Mouse (Mus musculus) left cerebral cortex, adult 18-20 months (tissue): ENCODE data around the gene Thsd7b. TPM values are rescaled to one million over a fixed set of nuclear protein-coding genes. Genes with fewer than 3 reads are reported as not detected.
"Not testable (repeated sequence)": the region's sequence is repeated elsewhere in the genome, so short reads cannot be mapped to it uniquely, and the experiment has no call there.

Experiments
- DNase-seq, 2 experiments: peaks; one replicate each; pipeline ENCODE4 v3.0.0; 2021 to 2022; ENCODE audit warnings: low spot score in 2 of 2, mixed read lengths in 1 of 2
- total RNA-seq, 2 experiments: library from RNA; stranded (reverse); gene quantifications; 2 replicates each; pipeline ENCODE4 v1.2.3; 2021

Gene Thsd7b
- total RNA-seq, 2 experiments from 2014 or later: 3.8 to 7.5 TPM

DNA sequence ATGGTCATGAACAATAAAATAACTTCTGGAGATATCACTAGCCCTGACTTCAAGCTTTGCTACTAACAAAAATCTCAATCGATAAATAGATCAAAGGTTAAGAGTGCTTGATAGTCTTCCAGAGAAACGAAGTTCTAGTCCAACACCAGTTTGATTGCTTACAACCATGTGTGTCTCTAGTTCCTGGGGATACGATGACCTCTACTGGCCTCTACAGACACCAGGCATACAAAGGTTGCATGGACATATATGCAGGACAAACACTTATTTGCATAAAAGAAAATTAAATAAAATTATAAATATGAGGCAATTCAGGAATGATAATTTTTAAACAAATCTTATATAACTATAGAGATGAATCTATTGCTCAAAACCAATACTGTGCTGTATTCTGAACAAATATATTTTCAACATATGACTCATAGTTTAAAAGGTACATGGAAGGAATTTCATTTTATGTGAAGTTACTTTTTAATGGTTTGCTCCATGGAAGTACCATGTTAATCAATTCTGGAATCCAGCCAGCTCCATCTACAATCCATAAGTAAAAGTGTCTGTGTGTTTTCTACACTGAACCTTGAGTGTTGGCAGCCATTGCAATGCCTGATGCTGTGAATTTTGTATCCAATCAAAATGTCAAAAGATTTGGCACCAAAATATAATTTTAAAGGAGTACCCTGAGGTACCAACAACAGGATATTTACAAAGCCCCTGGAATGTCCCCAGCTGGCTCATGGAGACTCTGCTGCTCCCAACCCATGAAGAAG is 793.3 kb downstream of the Thsd7b start:
- DNase-seq: no peak

DNA sequence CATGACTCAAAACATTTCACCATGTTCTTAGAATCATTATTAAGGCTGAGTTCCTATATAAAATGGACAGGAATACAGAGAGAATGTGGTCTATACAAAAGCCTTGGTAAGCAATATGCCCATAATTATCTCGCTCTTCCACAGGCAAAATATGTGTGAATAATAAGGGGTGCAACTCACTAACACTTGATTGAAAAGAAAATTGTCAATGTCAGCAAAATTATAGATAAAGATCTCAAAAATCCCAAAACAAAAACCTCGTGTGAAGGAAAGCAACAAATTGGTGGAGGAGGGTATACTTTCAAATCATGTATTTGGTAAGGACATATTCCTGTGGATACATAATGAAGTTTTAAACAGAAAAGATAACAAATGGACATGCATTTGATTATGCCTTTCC is 810.7 kb downstream of the Thsd7b start:
- DNase-seq: no peak

GRCm38 (mm10) chr1:130085207-130085606 is 812.1 kb downstream of the Thsd7b start:
- no peak for DNase-seq

GRCm38 (mm10) chr1:130085910-130086309 is 812.8 kb downstream of the Thsd7b start:
- no peak for DNase-seq

GRCm38 (mm10) chr1:130099227-130099626 is 826.1 kb downstream of the Thsd7b start:
- DNase-seq: no peak

- no peak for DNase-seq
Observed at GRCm38 (mm10) chr1:130112580-130113314, 839.6 kb downstream of the Thsd7b start.

GRCm38 (mm10) chr1:130113549-130113948 is 840.4 kb downstream of the Thsd7b start:
- no peak for DNase-seq

GRCm38 (mm10) chr1:130130901-130131300 is 857.8 kb downstream of the Thsd7b start:
- DNase-seq: no peak

DNA sequence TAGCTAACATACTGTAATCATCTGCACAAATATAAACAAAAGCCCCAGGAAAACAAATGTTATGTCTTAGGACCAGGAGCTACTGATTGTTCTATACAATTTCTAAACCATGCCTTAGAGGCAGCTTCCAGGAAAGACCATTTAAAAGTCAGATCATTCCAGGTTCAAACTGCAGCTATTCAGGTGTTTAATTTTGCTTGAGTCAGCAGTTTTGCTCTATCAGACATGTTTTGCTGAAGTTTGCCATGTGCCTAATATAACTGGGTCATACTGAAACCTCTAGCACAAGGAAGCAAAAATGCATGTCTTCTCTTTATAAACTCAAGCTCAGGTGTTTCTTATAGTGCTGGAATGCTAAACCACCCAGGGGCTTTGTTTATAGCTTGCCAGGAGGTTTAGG is 893.1 kb downstream of the Thsd7b start:
- DNase-seq: no peak

- DNase-seq: no peak
Observed at GRCm38 (mm10) chr1:130167260-130167659, 894.2 kb downstream of the Thsd7b start.

DNA sequence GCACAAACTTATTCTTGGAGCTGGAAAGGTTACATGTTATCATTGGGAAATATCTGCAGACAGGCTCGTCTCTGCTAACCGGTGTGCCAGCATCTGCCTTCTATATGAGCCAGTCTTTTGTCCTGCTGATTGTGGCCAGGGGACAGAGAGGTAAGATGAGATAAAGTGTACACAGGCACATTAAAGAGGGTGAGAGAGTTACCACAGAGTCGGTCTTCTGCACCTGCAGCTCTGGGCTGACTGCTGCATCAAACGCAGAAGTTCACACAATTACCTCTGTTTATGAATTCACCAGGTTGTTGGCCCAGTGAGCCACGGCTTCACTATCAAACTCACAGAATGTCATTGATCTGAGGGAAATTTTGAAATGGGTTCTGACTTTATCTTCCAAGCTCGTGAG is 896.8 kb downstream of the Thsd7b start:
- DNase-seq: no peak

DNA sequence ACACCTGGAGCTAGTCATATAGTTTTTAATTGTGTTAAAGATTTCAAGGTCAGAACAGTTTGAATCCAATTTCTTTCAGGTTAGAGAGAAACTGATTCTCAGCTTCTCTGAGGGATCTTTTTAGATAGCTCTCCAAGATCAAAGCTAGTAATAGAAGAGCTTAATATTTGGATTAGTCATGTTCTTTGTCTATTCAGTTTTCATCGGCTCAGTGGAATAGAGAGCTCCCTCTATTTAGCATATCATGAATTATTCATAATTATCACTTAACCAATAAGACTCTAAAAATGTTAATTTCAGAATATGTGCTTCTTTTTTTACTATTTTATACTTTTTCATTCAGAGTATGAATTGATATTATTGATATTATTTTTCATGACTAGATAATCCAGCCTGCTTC is 897.2 kb downstream of the Thsd7b start:
- no peak for DNase-seq

DNA sequence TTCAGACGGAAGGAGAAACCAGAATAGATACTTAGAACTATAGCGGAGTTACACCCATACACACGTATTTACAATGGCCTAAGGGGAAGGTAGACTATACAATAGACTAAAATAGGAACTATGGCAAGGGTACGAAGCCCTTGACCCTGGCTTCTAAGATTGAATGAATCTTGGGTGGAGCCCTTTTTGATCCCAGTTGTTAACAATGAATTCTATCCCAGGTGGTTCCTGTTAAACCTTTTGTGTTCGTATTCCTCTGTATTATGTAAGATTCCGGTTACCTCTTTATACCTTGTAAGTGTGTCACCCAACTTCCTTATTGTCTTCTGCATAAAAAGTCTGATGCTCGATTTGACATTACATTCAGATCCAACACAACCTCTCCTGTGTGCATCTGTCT is 913.7 kb downstream of the Thsd7b start:
- not testable (repeated sequence) for DNase-seq

DNA sequence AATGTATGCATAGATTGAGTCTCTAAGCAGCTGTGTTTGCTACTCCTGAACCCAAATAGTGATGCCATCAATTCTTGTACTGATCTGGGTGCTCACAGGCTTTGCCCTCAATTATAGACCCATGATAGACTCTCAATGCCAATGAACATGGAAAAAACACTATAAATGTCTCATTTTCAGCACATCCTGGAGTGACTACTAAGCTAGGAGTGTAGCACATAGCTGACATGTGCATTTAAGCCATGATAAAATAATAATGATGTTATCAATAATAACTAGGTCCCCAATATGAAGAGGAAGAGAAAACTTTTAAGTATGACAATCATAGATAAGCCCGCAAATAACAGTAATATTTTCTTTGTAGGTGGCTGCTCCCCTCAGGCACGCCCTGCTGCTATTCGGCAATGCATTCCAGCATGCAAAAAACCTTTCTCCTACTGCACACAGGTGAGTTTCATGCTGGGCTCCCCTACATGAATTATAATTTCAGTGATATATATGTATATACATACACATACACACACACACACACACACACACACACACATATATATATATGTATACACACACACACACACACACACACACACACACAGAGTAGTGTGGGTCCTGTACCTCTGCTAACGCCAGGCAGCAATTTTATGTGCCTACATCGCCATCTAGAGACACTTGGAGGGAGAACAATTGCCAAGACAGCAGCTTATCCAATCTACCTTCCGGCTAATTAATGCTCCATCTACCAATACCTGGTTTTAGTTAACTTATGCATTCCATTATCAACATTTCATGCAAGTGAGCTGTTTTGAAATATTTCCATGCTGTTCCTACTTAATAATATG is 919.3 kb downstream of the Thsd7b start:
- DNase-seq: peak; percentile 40 to 48

- DNase-seq: no peak
Observed at GRCm38 (mm10) chr1:130217404-130217803, 944.3 kb downstream of the Thsd7b start.

DNA sequence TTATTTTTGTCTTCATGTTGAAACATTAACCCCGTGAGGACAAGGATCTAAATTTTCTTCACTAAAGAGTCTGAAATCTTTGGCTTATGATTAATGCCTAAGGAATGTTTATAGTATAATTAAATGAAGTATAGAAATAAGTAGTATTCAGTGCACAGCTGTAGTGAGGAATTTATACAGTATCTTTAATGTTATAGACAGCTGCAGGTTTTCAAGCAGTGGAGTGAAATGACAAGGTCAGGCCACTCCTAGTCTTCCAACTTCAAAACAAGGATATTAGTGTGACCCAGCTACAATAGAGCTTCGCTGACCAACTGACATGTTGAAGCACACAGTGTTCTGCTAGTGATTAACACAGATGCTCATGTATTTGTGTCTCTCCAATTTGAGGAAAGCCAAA is 949.8 kb downstream of the Thsd7b start:
- DNase-seq: no peak

DNA sequence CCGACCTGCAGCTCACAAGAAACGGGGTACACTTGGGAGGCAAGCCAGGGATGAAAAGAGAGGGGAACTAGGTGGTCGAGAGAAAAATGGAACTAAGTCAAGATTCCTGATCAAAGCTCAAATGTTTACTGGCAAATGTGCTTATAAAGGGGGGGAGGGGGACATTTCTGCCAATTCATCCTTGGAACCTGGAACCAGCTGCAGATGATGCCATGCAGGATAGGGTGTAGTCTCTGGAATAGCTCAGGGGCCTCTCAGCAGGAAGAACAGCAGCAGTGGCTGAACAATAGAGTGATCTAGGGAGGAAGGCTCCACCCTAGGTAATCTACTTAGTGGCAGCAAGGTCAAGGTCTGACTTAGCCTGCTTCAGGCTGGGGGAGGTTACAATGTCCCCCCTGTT is 972.5 kb downstream of the Thsd7b start:
- DNase-seq: no peak

DNA sequence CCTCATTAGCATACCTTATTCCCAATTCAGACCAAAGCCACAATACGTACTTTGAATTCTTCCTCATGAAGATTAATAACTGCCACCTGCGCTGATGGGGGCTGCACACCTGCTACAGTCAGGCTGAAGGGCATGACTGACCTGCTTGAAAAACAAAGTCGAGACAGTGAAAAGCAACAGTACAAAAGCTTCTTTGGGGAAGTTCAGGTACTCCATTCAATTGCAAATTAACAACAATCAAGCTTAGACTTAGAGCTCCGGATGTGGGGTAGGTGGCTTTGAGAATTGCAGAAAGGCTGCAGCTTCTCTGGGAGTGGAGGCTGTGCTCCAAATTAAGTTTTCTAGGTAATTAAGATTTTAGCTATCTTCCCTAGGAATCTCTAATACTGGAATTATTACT is 973.2 kb downstream of the Thsd7b start:
- not testable (repeated sequence) for DNase-seq

DNA sequence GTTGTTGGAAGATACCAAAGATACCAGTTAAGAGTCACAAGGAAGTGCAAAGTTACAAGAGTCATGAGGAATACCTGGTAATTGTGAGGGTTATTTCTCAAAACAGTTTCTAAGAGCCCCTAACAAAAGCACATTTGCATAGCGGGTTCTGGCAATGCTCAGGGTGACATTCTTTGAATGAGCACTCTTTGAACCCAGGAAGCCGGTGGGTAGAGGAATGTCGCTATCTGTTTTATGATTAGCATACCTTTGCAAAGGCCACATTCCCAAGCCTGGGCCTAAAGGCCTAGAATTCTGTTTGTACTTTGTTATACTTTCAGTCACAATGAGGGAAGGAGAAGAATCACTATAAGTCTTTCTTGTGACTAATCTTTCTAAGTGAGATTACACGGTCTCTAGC is 973.8 kb downstream of the Thsd7b start:
- DNase-seq: not testable (repeated sequence)

- no peak for DNase-seq
Observed at GRCm38 (mm10) chr1:130262046-130262445, 988.9 kb downstream of the Thsd7b start.
